Comparison of ENCODE assay signal across 30 mouse cellular contexts in the genomic region with DNA sequence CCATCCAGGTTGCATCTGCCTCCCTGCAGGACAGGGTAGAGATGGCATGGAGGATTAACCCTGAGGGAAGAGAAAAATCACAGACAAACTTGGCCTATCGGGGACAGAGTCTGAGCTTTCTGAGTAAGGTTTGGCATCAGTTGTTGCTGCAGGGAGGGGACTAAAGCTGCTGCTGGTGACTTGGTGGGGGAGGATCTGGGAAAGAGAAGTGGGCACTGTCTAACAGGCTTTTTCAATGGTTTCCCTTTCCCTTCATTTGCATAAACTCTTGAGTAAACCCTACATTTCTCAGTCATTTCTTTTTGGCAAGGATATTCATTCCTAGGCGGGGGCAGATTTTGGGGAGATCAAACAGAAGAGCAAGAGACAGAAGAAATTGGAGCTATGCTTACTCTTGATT. TPM values are rescaled to one million over a fixed set of nuclear protein-coding genes. Genes with fewer than 3 reads are reported as not detected.
DNase-seq lines count a peak whose midpoint lies in the region; ATAC-seq and TF ChIP-seq lines count a peak whose summit lies in the region.
"Had no signal": no experiment of that assay in that cellular context is flagged by ENCODE, and none has a peak within 500 bp of the region (broad histone marks: within the 10 kb centered on the region; RNA-seq: fewer than 3 reads in every experiment).

No protein-coding gene starts in this region.

- ATAC-seq in frontal cortex, adult (ENCODE audit: low TSS enrichment), result peak; percentile 87
- peak; percentile 79 for ATAC-seq in megakaryocyte progenitor cell, adult 5-6 weeks (replicated peaks; ENCODE audit: poor library complexity)
- ATAC-seq: forebrain, embryonic 14.5 days had no signal

- no peak for DNase-seq in frontal cortex, adult 2 months (ENCODE audit: extremely low spot score in 1 of 2, low spot score in 1 of 2)
- no peak for DNase-seq in testis, postnatal 14 days (ENCODE audit: low spot score)
- no peak for DNase-seq in lung, adult 2 months
- no peak for DNase-seq in layer of hippocampus, postnatal 14 days (ENCODE audit: low spot score in 2 of 2)
- DNase-seq: adrenal gland, postnatal 25 days; cerebellum, adult 18-20 months; cerebellum, postnatal 10 days; gastrocnemius, adult 2 months; gastrocnemius, postnatal 36 days; heart, postnatal 4 days; kidney, adult 18-20 months; kidney, postnatal 4 days; liver, embryonic 13.5 days; lung, adult 18-20 months; lung, postnatal 14 days; thymus, adult 18-20 months; thymus, postnatal 25 days had no signal

- 57% methylated on average over 2 of the region's 2 CpGs for WGBS in lung, adult 2 months

- no peak overlapping the region for H3K4me3 ChIP-seq in testis, adult 2 months (ENCODE audit: control insufficient read depth, low read depth, low read length)
- H3K4me3 ChIP-seq in lung, adult 2 months (replicated peaks; ENCODE audit: extremely low read depth, low read depth, low read length), result no peak overlapping the region
- H3K4me3 ChIP-seq: gastrocnemius, adult 2 months; heart, embryonic 15.5 days; limb, embryonic 10.5 days; limb, embryonic 15.5 days; liver, embryonic 13.5 days; megakaryocyte, embryonic 14.5 days; midbrain, embryonic 12.5 days; neural tube, embryonic 13.5 days had no signal

- TF ChIP-seq CTCF in testis, adult 2 months (IDR thresholded peaks at IDR 0.05; ENCODE audit: control insufficient read depth, insufficient read depth, insufficient replicate concordance, low read depth, low read length), result no peak
- TF ChIP-seq CTCF in lung, adult 2 months (IDR thresholded peaks at IDR 0.05; ENCODE audit: insufficient read depth, low read length), result no peak

- no peaks in the 10 kb centered on the region for H3K4me1 ChIP-seq in testis, adult 2 months (ENCODE audit: control insufficient read depth, insufficient read depth, low read length)
- H3K4me1 ChIP-seq in lung, adult 2 months (ENCODE audit: control insufficient read depth, insufficient read depth, low read length), result peaks cover 5% of the 10 kb centered on the region; the same call in 1 of the 2 replicates
- H3K4me1 ChIP-seq: limb, embryonic 10.5 days; megakaryocyte, embryonic 14.5 days; midbrain, embryonic 12.5 days; neural tube, embryonic 13.5 days had no signal

- no peak for TF ChIP-seq POLR2A in testis, adult 2 months (IDR thresholded peaks at IDR 0.05; ENCODE audit: control insufficient read depth, low read depth, low read length)
- TF ChIP-seq POLR2A in lung, adult 2 months (IDR thresholded peaks at IDR 0.05; ENCODE audit: borderline replicate concordance, extremely low read depth, low read depth, low read length), result no peak

- no peaks in the 10 kb centered on the region for H3K27me3 ChIP-seq in testis, adult 2 months (ENCODE audit: control insufficient read depth, insufficient read depth, low read length)
- H3K27me3 ChIP-seq: heart, embryonic 15.5 days; limb, embryonic 15.5 days; liver, embryonic 13.5 days; megakaryocyte, embryonic 14.5 days; midbrain, embryonic 12.5 days; neural tube, embryonic 13.5 days had no signal

- H3K27ac ChIP-seq in testis, adult 2 months (ENCODE audit: control insufficient read depth, insufficient read depth, low read depth, low read length), result peak overlapping the region; percentile 3; the same call in 1 of the 2 replicates
- H3K27ac ChIP-seq: gastrocnemius, adult 2 months; heart, embryonic 15.5 days; hindbrain, embryonic 14.5 days; limb, embryonic 10.5 days; limb, embryonic 15.5 days; liver, embryonic 13.5 days; midbrain, embryonic 12.5 days; neural tube, embryonic 13.5 days had no signal

- H3K36me3 ChIP-seq in testis, adult 2 months (ENCODE audit: control insufficient read depth, insufficient read depth, low read length), result no peaks in the 10 kb centered on the region
- H3K36me3 ChIP-seq: heart, embryonic 15.5 days; limb, embryonic 10.5 days; limb, embryonic 15.5 days; liver, embryonic 13.5 days; midbrain, embryonic 12.5 days; neural tube, embryonic 13.5 days had no signal

RNA-seq across cellular contexts. Expression of a gene that starts 27.1 kb away (rescaled TPM):
- polyA plus RNA-seq in frontal cortex, adult 2 months (2012; rRNA removed), result 0.12 and 0.19 TPM in 2 replicates
- polyA plus RNA-seq in testis, adult 2 months (2012; rRNA removed), result 0.75 TPM in 2 replicates
- not detected in 2 replicates for total RNA-seq in megakaryocyte progenitor cell, adult 5-6 weeks (2015)
- total RNA-seq in megakaryocyte progenitor cell, adult 5-6 weeks (2017), result not detected in 2 replicates
- 4.3 and 11.6 TPM in 2 replicates for polyA plus RNA-seq in lung, adult 2 months (2012; rRNA removed)
- total RNA-seq in layer of hippocampus, postnatal 14 days (2021), result not detected
- total RNA-seq: adrenal gland, postnatal 25 days had no signal
- polyA plus RNA-seq: cortical plate, adult 2 months; forebrain, embryonic 14.5 days; hindbrain, embryonic 14.5 days; midbrain, embryonic 12.5 days; midbrain, postnatal 0 days had no signal
